Mouse (Mus musculus) heart, embryonic 15.5 days (tissue): ENCODE results near the gene Traip. TPM values are rescaled to one million over a fixed set of nuclear protein-coding genes. Genes with fewer than 3 reads are reported as not detected.

Experiments used
- ATAC-seq: fragments of 200-750 bp; cut with Nextera tagmentation; replicated peaks from 2 replicates; pipeline ENCODE4 v1.8.0; 2017; ENCODE audit warnings: low read depth, moderate TSS enrichment; ENCODE audit not compliant: insufficient number of reproducible peaks, insufficient read depth, low FRiP score
- H3K27ac ChIP-seq: fragments of 300-500 bp; sonication (generic); 2 replicates; pipeline ENCODE4 v1.5.1; 2015; ENCODE audit warnings: mild to moderate bottlenecking, inconsistent platforms
- H3K27me3 ChIP-seq: fragments of 300-500 bp; sonication (generic); 2 replicates; pipeline ENCODE4 v1.6.1; 2015; ENCODE audit warnings: inconsistent platforms
- H3K36me3 ChIP-seq: fragments of 300-500 bp; sonication (generic); 2 replicates; pipeline ENCODE4 v1.6.1; 2015; ENCODE audit warnings: mild to moderate bottlenecking, inconsistent platforms
- H3K4me1 ChIP-seq: fragments of 300-500 bp; sonication (generic); replicated peaks from 2 replicates; pipeline ENCODE4 v1.6.1; 2015; ENCODE audit warnings: inconsistent platforms
- H3K4me2 ChIP-seq: fragments of 300-500 bp; sonication (generic); 2 replicates; pipeline ENCODE4 v1.6.1; 2015; ENCODE audit warnings: inconsistent platforms, mild to moderate bottlenecking, moderate library complexity
- H3K4me3 ChIP-seq: fragments of 300-500 bp; sonication (generic); 2 replicates; pipeline ENCODE4 v1.5.1; 2015; ENCODE audit warnings: mild to moderate bottlenecking, inconsistent platforms
- H3K9ac ChIP-seq: fragments of 300-500 bp; sonication (generic); 2 replicates; pipeline ENCODE4 v1.6.1; 2015; ENCODE audit warnings: mild to moderate bottlenecking, inconsistent platforms
- H3K9me3 ChIP-seq: fragments of 300-500 bp; sonication (generic); replicated peaks from 2 replicates; pipeline ENCODE4 v1.6.1; 2016; ENCODE audit warnings: inconsistent platforms
- WGBS: fragments of 180-500 bp; shearing (Covaris S2); methylation state at CpG from one replicate; pipeline ENCODE4 v1.1.7; 2015; ENCODE audit warnings: mixed read lengths; 5-methylcytosine and 5-hydroxymethylcytosine counted together
- polyA plus RNA-seq: library from polyadenylated mRNA; unstranded; fragments of >200 nt; fragmentation: Nextera tagmentation; extraction: Ambion mirVana; gene quantifications from 2 replicates; pipeline ENCODE4 v1.2.1, GENCODE M21; 2015

The Traip gene
- polyA plus RNA-seq, 1 experiment from 2014 or later: 10.1 TPM

- H3K9ac ChIP-seq: no peak overlapping the region
These were observed 10.0 kb downstream of the Traip start for GRCm38 (mm10) chr9:107959896-107960295.

GRCm38 (mm10) chr9:107960928-107961327 lies 11.0 kb downstream of the Traip start:
- Histone ChIP-seq H3K9ac (no peak overlapping the region), H3K4me2 (no peak overlapping the region), H3K9me3 (no peaks in the 10 kb centered on the region), H3K4me3 (no peak overlapping the region), H3K4me1 (peaks cover 7% of the 10 kb centered on the region), H3K27ac (no peak overlapping the region), H3K36me3 (peaks cover 17% of the 10 kb centered on the region; the same call in 1 of the 2 replicates), H3K27me3 (no peaks in the 10 kb centered on the region)
- 81% methylated on average over 4 of the region's 4 CpGs for WGBS
- no peak for ATAC-seq

More at GRCm38 (mm10) chr9:107959896-107960295, 10.0 kb downstream of the Traip start:
- Histone ChIP-seq H3K4me2 (no peak overlapping the region), H3K4me3 (no peak overlapping the region), H3K27me3 (no peaks in the 10 kb centered on the region), H3K27ac (no peak overlapping the region), H3K4me1 (peaks cover 7% of the 10 kb centered on the region), H3K36me3 (peaks cover 17% of the 10 kb centered on the region; the same call in 1 of the 2 replicates), H3K9me3 (no peaks in the 10 kb centered on the region)
- WGBS: 64% methylated on average over 6 of the region's 6 CpGs
- ATAC-seq: no peak

- no peak overlapping the region for H3K27ac ChIP-seq
- H3K4me1 ChIP-seq: peaks cover 7% of the 10 kb centered on the region
- H3K4me2 ChIP-seq: no peak overlapping the region
- no peak overlapping the region for H3K4me3 ChIP-seq
- no peaks in the 10 kb centered on the region for H3K9me3 ChIP-seq
- peaks cover 17% of the 10 kb centered on the region; the same call in 1 of the 2 replicates for H3K36me3 ChIP-seq
- H3K9ac ChIP-seq: no peak overlapping the region
- 89% methylated on average over 10 of the region's 10 CpGs for WGBS
- ATAC-seq: no peak
- H3K27me3 ChIP-seq: no peaks in the 10 kb centered on the region
These were observed 11.4 kb downstream of the Traip start for GRCm38 (mm10) chr9:107961351-107961762.

GRCm38 (mm10) chr9:107961881-107962280 lies 11.9 kb downstream of the Traip start:
- 50% methylated on average over 5 of the region's 5 CpGs for WGBS
- H3K4me2 ChIP-seq: no peak overlapping the region
- no peak for ATAC-seq

GRCm38 (mm10) chr9:107962916-107963315 lies 13.0 kb downstream of the Traip start:
- H3K27ac ChIP-seq: no peak overlapping the region
- no peak for ATAC-seq

More at GRCm38 (mm10) chr9:107961881-107962280, 11.9 kb downstream of the Traip start:
- Histone ChIP-seq H3K27ac (no peak overlapping the region), H3K9me3 (no peaks in the 10 kb centered on the region), H3K36me3 (peaks cover 17% of the 10 kb centered on the region; the same call in 1 of the 2 replicates), H3K4me1 (peaks cover 7% of the 10 kb centered on the region), H3K4me3 (no peak overlapping the region), H3K9ac (no peak overlapping the region), H3K27me3 (no peaks in the 10 kb centered on the region)

GRCm38 (mm10) chr9:107963700-107964099 lies 13.8 kb downstream of the Traip start:
- Histone ChIP-seq H3K9me3 (no peaks in the 10 kb centered on the region), H3K4me1 (peaks cover 7% of the 10 kb centered on the region), H3K4me2 (no peak overlapping the region), H3K27me3 (no peaks in the 10 kb centered on the region), H3K4me3 (no peak overlapping the region), H3K36me3 (peaks cover 17% of the 10 kb centered on the region; the same call in 1 of the 2 replicates), H3K9ac (no peak overlapping the region), H3K27ac (peak overlapping the region; percentile 71; the same call in 1 of the 2 replicates)
- 12% methylated on average over 5 of the region's 5 CpGs for WGBS
- ATAC-seq: peak; percentile 65

More at GRCm38 (mm10) chr9:107962916-107963315, 13.0 kb downstream of the Traip start:
- Histone ChIP-seq H3K4me3 (no peak overlapping the region), H3K4me1 (peaks cover 7% of the 10 kb centered on the region), H3K36me3 (peaks cover 17% of the 10 kb centered on the region; the same call in 1 of the 2 replicates), H3K9me3 (no peaks in the 10 kb centered on the region), H3K9ac (no peak overlapping the region), H3K4me2 (no peak overlapping the region), H3K27me3 (no peaks in the 10 kb centered on the region)
- WGBS: 88% methylated on average over 9 of the region's 9 CpGs

- Histone ChIP-seq H3K4me3 (no peak overlapping the region), H3K9ac (no peak overlapping the region), H3K9me3 (no peaks in the 10 kb centered on the region), H3K27me3 (no peaks in the 10 kb centered on the region), H3K36me3 (peaks cover 8% of the 10 kb centered on the region; the same call in 1 of the 2 replicates), H3K4me1 (peaks cover 7% of the 10 kb centered on the region), H3K27ac (no peak overlapping the region), H3K4me2 (no peak overlapping the region)
- WGBS: 89% methylated on average over 9 of the region's 9 CpGs
- no peak for ATAC-seq
These were observed 14.7 kb downstream of the Traip start for GRCm38 (mm10) chr9:107964681-107965080.

- H3K36me3 ChIP-seq: peaks cover 7% of the 10 kb centered on the region; the same call in 1 of the 2 replicates
These were observed 16.7 kb downstream of the Traip start for GRCm38 (mm10) chr9:107966676-107967075.

GRCm38 (mm10) chr9:107967437-107967836 lies 17.5 kb downstream of the Traip start:
- no peak overlapping the region for H3K4me3 ChIP-seq
- H3K9ac ChIP-seq: no peak overlapping the region
- peaks cover 7% of the 10 kb centered on the region; the same call in 1 of the 2 replicates for H3K36me3 ChIP-seq
- H3K27ac ChIP-seq: no peak overlapping the region
- H3K4me2 ChIP-seq: no peak overlapping the region
- ATAC-seq: no peak
- no peaks in the 10 kb centered on the region for H3K27me3 ChIP-seq
- H3K9me3 ChIP-seq: no peaks in the 10 kb centered on the region
- H3K4me1 ChIP-seq: peaks cover 16% of the 10 kb centered on the region
- 71% methylated on average over 6 of the region's 6 CpGs for WGBS

More at GRCm38 (mm10) chr9:107966676-107967075, 16.7 kb downstream of the Traip start:
- Histone ChIP-seq H3K27me3 (no peaks in the 10 kb centered on the region), H3K4me1 (peaks cover 14% of the 10 kb centered on the region), H3K9ac (no peak overlapping the region), H3K4me2 (no peak overlapping the region), H3K9me3 (no peaks in the 10 kb centered on the region), H3K27ac (no peak overlapping the region), H3K4me3 (no peak overlapping the region)
- 72% methylated on average over 10 of the region's 10 CpGs for WGBS
- ATAC-seq: no peak

GRCm38 (mm10) chr9:107968531-107968930 lies 18.6 kb downstream of the Traip start:
- Histone ChIP-seq H3K27ac (no peak overlapping the region), H3K36me3 (0 out of 2 replicates have a peak, but pooled peaks cover 2% of the 10 kb centered on the region), H3K9me3 (no peaks in the 10 kb centered on the region), H3K4me3 (no peak overlapping the region), H3K4me1 (peaks cover 16% of the 10 kb centered on the region), H3K27me3 (no peaks in the 10 kb centered on the region), H3K9ac (no peak overlapping the region), H3K4me2 (no peak overlapping the region)
- ATAC-seq: no peak
- WGBS: 88% methylated on average over 7 of the region's 7 CpGs

GRCm38 (mm10) chr9:107970311-107970710 lies 20.4 kb downstream of the Traip start:
- H3K4me1 ChIP-seq: peaks cover 23% of the 10 kb centered on the region
- 81% methylated on average over 5 of the region's 5 CpGs for WGBS
- H3K27ac ChIP-seq: no peak overlapping the region
- no peak for ATAC-seq
- 0 out of 2 replicates have a peak, but pooled peaks cover 2% of the 10 kb centered on the region for H3K36me3 ChIP-seq
- no peaks in the 10 kb centered on the region for H3K9me3 ChIP-seq
- no peaks in the 10 kb centered on the region for H3K27me3 ChIP-seq
- no peak overlapping the region for H3K4me2 ChIP-seq
- H3K9ac ChIP-seq: no peak overlapping the region
- no peak overlapping the region for H3K4me3 ChIP-seq
